Mouse (Mus musculus): Measurements from ENCODE around the gene Agrn.

The Agrn gene

DNA sequence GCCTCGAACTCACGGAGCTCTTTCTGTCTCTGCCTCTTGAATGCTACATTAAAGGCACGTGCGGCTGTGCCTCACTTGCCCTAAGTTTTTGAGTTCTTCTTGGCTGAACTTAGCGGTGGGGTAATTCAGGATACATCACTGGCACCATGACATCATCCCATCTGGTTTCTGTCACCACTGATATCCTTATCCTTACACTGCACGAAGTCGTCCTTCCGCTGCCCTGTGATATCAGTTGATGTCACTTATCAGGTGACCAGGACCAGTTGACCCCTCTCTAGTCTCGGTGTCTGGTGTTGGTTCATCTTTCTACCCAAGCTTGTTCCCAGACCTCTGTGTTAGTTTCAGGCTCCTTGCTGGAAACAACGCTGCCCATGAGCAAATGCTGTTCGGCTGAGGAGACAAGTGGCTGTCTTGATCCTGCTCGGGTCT is 5.2 kb upstream of the Agrn start:
- no peak for DNase-seq (ENCODE audit: low spot score)

DNA sequence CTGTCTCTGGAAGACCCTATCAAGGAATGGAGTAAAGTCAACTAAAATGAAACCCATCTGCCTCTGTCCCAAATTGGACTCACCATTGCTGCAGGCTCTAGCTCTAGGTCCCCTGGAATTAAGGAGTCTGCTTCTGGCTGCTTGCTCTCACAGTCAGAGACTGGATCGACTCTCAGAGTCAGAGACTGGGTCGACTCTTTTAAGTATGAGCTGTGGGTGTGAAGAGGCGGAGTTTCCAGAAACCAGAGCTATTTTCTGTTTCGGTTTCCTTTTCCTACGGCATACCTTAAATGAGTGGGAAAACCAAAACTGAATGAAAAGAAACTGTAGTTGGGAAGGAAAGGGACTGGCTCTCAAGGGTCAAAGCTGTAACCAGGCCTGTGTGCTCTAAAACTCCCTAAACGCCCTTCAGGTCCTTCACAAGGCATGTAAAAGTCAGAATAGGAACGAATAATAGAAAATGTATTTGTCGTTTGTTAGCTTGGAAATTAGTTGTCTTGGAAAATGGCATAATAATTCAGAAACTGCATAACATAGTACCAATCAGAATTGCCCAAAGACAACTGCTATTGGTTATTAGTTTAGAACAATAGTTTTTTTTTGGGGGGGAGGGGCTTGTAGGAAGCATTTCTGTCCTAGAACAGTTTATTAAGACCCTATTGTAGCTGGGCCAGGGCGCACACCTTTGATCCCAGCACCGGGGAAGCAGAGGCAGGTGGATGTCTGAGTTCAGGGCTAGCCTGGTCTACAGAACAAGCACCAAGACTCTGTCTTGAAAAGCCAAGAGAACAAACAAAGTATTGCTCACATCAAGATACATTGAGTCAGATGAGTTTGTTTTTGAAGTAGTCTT is 3.6 kb upstream of the Agrn start, which contains the start of gene Isg15:
TSS of gene Isg15 (minus strand) at position 196 of the 853 bp plus-strand sequence.
- DNase-seq (ENCODE audit: low spot score): no peak

DNA sequence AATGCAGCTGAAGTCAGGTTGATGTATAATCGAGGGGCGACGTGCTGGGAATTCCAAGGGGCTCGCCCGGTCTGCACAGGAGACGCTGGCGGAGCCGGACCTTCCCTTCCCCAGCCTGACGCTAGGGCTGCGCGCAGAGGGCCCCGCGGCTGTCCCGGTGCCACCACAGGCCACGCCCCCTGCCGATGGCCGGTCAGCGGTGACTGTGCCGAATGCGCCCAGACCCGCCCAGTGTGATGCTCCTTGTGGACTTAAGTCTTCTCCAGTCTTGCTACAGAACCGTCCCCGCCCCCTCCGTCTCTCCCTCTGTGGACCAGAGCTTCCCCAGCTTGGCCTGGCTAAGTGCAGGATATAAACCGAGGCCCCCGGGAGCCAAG is 529 bp upstream of the Agrn start:
- peak; percentile 93 for DNase-seq (ENCODE audit: low spot score)

DNA sequence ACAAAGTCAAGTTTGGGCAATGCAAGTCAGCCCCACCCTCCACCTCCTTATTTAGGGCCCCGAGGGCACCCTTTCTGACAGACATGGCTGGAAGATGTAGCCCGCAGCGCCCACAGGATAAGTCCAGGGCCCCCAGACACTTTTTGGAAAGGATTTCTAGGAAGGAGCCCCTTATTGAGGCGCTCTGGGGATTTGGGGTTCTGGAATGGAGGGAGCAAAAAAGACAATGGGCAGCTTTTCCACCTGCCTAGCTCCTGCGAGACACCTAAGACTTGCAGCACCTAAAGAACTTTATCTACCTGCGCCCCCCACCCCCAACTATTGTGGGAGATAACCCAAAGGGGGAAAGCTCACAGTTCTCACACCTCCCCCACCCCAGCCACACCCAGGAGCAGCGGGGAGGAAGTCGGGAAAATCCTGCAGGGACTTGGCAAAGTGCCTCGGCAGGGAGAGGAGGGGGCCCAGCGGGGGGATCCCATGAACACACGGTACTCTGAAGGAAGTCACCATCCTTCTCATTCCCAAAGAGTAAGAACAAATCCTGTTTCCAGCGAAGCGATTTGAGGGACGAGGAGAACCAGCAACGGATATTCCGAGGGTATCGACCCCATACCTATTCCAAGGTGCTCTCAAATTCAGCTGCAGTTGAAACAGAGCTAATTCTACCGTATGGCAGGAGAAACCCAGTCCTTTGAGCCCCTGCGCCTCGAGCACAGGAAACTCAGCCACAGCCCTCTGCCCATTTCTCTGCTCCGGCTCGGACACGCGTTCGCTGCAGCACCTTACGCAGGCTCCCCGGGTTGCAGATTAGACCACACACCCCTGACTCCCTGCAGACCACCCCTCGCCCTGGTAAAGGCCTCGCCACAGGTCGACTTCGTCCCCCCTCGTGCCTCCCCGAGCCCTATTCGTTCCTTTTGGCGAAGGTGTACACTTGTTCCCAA is 1.1 kb downstream of the Agrn start:
- DNase-seq (ENCODE audit: low spot score): peak; percentile 37

DNA sequence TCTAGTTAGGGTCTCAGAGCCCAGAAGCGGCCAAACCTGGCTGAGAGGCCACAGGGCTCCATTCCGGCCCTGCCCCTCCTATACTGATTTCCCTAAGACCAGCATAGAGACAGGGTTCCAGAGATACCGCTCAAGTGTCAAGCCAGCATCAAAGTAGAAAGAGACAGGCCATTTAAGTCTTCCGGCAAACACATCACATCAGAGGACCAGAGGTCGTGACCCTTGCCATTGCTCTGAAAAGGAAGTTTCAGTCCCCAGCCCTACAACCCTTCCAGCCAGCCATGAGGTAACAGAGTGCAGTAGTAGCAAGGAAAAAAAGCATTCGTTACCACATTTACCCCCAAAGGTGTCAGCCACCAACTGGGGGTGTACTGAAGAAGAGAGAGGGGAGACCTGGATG is 2.9 kb downstream of the Agrn start:
- no peak for DNase-seq (ENCODE audit: low spot score)

DNA sequence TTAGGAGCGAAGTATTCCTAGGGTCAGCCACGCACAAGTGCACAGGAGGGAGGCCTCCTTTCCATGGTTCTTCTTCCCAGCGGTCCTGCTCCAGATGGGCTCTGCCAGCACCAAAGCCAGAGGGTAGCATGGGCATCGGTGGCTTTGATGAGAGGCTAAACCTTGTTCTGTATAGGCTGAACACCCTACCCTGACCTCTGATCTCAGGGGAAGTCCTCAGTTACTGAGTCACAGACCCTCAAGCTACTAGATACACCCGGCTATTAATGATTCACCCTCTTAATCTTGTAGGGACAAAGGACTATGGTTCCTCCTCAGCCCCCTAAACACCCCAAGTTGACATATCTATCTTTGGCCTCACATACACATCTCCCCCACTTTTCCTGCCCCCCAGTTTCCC is 3.4 kb downstream of the Agrn start:
- DNase-seq (ENCODE audit: low spot score): no peak

DNA sequence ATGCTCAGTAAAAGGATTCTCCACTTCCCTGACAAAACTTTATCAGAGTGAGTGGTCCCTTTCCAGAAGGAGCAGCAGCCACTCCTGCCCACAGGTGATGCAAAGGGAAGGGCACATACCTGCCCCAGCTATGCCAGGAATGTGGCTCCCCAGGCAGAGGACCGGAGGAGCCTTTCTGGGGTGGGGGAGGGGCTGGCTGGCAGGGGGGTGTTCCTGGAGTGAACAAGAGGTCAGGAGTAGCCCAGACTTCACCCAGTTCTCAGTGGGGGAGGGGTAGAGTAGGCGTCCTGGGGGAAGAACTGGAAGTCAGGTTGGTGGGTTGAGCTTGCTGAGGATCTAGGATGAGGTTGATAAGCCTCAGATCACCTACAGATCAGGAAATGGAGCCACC is 4.1 kb downstream of the Agrn start:
- DNase-seq (ENCODE audit: low spot score): no peak

DNA sequence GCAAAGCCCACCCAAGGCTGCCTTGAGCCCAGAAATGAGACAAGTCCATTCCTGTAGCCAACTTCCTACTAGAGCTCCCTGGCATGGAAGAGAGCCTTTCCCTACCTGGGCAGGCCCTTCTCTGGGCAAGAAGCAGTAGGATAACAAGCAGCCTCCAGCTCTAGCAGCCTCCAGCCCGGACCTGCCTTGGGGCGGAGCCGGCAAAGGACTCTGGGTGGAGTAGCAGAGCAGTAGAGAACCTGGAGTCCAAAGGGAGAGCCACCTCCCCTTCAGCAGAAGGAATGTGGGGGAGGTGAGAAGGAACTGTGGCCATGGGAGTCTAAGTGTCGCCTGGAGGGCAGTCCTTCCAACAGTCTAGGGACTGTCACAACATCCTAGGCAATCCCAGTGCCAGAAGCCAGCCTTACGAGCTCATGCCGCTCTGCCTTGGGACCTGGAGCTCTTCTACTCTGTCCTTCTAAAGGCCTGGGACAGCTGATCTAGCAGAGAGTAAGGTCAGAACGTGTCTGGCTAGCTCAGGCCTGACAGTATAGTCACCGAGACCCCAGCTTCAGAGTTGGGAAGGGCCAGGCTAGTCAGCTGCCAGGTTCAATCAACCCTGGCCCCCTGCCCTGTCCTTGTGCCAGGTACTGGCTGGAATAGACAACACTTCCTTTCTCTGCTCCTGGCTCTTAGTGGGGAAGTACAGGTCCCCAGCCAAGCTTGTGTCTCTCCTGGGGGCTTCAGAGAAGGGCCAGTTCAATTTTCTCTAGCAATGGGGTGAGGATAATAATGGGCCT is 4.7 kb downstream of the Agrn start:
- no peak for DNase-seq (ENCODE audit: low spot score)

DNA sequence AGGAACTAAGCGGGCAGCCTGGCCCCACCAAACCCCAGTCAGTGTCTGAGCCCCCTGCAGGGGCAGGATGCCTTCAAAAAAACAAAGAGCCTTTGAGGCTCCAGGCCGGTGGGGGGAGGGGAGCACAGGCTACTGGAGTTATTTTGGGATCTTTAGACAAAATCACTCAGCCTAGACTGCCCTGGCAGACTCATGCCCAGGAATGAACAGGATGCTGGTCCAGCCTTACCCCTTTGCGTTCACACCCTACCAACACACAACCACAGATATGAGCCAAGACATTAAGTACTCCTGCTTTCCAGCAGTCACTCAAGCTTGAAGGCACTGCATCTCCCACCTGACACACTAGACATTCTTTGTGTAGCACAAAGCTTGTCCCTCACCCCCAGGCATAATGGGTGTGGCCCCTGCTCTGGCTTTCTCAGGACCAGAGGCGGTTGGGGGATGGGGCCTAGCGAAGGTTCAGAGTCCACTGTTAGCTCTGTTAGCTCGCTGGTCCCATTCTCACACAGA is 8.4 kb downstream of the Agrn start:
- DNase-seq (ENCODE audit: low spot score): peak; percentile 66

DNA sequence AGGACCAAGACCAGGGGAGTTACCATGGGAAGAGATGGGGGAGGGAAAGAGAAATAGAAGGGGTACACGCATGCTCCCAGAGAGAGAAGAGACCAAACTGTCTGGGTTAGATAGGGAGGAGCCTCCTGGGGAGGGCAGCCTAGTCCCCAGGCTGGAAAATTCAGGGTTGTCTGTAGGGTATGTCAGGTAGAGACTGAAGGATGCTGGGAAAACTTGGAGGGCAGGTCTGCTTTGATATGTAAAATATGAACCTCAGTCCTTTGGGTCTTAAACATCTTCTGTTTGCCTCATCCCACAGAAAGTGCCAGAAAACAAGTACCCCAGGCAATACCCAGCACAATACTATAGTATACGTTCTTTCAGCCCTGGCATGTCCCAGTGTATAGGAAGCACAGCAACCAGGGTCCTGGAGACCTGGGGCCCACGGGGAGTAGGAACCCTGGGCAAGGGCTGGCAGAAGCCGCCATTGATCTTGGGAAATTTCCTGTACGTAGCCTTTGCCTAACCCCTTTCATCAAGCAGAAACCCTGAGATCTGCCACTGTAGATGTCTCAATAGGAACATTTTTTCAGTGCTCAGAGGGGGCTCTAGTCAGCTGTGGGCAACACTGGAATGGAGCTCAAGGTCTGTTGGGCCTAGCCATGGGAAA is 9.0 kb downstream of the Agrn start:
- no peak for DNase-seq (ENCODE audit: low spot score)

DNA sequence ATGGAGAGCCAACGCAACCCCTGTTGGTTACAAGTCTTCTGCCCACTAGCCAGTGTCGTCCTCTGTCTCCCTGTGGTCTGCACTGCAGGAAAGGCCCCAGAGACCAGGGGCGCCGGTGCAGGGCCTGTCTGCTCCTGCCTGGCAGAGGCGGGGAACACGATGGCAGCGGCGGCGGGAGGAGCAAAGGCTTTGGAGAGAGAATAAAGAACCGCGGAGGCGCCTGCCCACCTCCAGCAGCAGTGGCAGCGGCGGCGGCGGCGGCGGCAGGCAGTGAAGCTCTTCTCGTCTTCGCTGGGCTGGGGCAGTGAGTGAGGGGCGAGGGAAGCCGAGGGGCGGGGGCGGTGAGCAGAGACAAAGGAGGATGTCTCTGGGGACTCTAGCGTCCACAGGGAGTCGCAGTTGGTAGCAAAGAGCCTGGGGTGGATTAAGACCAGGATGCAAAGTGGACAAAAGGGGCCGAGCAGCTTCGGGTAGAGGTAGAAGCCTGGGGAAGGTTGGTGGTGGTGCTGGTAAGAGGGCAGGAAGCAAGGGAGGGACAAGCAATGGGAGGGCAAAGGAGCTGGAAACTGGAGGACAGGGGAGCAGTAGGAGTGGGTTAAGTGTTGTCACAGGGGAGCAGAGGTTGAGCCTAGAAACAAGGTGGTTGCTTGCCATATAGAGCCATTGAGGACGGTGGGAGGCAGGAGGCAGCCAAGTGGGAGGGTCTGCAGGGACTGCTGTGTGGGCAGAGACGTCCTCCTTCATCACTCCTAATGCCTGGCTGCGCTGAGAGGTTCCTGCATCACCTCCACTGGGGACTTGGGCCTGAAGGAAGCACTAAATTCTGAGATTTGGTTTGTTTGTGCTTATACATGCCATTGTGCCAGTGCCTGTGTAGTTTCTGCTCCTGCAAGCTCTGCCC is 11.1 kb downstream of the Agrn start:
- peak; percentile 82 for DNase-seq (ENCODE audit: low spot score)

DNA sequence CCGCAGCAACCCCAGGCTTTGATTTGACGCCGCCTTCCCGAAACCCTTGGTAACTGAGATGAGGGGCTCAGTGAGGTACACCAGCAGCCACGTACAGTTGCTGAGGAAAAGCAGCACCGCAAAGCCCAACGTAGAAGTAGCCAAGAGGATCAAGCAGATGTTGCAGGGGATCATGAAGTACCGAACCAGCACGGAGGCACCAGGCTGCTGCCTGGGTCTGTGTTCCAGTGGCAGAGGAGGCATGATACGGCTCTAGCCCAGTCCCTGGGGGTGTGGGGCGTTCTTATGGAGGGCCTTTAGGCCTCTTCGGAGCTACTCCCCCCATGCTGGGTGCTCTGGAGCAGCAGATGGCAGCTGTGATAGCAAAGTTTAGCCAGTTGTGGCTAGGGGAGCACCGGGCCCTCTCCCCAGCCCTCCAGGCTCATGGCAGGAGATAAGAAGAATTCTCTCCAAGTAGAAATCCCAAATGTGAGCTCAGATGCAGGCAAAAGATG is 11.8 kb downstream of the Agrn start:
- peak; percentile 35 for DNase-seq (ENCODE audit: low spot score)

DNA sequence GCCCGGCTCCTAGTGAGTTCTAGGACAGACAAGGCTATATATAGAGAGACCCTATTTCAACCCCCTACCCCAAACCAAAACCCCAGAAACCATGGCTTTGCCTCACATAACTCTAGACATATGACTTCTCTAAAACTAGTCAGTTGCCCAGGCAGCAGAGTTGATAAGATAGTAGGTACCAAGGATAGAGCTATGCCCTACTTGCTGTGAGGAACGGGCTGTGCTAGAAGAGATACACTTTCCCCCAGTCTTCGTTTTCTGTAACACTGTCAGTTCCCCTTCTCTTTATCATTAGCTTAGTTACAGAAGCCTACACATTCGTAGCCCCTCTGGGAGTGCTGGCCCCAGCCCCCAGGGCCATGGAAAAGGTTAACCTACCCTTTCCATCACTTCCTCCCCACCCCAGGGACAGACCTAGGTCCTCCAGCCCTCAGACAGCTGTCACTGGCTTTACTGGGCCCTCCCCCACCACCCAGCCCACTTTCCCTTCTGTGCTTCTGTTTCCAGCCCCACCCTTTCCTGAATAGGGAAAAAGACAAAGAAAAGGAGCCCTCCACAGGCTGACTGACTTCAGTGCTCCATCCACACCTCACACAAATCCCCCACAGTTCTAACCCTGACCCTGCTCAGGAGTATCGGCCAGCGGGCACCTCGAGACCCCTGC is 12.9 kb downstream of the Agrn start:
- no peak for DNase-seq (ENCODE audit: low spot score)

DNA sequence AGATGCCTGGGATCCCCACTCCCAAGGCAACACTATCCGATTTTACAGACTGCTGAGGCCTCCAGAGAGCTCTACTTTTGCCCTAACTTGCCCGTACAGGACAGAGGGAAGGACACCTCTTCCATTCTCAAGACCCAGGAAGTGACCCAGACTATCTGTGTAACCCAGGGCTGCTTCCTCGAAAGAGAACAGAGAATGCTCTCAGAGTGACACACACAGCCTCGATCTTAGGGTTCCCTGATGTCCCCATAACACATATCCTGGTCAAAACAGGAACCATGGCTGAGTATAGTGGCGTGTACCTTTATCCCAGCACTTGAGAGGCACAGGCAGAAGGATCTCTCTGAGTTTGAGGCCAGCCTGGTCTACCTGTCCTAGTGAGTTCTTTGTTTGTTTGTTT is 13.5 kb downstream of the Agrn start:
- no peak for DNase-seq (ENCODE audit: low spot score)

DNA sequence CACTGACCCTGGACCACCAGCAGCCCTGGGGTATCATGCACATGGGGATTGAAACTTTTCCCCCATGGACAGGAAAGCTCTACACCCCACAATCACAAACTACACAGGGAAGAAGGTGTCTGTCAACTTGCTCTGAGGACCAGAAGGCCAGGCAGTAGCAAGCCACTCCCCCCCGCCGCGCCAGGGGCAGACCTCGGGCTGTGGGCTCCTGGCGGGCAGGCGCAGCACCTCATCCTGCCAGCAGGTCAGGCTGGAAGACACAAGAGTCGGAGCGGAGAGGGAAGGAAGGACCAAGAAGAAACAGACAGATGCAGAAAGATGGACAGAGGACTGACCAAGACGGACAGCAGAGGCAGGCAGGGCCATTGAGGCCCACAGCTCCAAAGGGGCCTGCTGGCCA is 19.7 kb downstream of the Agrn start:
- no peak for DNase-seq (ENCODE audit: low spot score)

DNA sequence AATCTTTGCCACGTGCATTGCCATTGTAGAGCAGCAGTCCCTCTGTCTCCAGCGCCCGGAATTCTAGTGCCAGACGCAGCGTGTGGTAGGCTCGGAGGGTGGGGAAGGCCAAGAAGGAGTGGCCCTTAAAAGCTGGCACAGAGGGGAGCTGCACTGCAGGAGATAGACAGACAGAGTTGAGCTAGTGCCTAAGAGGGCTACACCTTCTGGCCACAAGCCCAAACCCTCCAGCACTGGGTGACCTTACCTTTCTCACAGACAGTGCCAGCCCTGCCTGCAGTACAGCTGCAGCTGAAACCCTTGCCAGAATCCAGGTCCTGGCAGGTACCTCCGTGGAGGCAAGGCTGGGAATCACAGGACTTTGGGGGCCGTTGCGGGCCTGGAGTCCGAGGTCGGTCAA is 25.5 kb downstream of the Agrn start:
- DNase-seq (ENCODE audit: low spot score): no peak

DNA sequence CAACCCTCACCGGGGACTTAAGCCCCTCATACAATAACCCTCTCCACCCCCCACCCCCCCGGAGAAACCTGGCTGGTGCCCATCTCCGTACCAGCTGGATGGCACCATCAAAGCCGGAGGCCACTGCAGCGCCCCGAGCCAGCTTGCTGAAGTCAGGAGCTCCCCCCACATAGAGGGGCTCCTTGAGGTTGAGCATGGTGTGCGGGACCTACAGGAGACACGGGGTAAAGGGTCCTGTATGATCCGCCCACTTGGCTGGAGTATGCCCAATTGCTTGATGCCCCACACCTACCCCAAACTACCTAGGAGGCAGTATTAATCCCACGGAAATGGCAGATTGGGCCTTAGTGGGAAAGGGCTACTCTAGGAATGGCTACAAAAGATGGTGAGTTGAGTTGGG is 28.2 kb downstream of the Agrn start:
- no peak for DNase-seq (ENCODE audit: low spot score)

DNA sequence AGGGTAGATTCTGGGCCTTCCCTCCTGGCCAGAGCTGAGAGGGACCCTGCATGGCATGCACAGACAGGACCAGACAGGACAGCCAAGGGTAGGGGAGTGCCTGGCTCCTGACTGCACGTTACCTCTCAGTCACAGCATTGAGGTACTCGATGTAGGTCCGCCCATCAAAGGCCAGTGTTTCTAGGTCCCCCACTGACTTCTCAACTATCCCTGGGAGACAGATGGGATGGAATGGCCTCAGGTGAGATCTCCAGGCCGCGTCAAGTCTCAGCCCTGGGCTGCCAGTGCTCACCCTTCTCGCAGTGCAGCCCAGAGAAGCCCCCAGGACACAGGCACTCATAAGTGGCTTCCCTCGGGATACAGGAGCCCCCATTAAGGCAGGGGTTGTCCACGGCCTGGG is 28.7 kb downstream of the Agrn start:
- DNase-seq (ENCODE audit: low spot score): no peak

DNA sequence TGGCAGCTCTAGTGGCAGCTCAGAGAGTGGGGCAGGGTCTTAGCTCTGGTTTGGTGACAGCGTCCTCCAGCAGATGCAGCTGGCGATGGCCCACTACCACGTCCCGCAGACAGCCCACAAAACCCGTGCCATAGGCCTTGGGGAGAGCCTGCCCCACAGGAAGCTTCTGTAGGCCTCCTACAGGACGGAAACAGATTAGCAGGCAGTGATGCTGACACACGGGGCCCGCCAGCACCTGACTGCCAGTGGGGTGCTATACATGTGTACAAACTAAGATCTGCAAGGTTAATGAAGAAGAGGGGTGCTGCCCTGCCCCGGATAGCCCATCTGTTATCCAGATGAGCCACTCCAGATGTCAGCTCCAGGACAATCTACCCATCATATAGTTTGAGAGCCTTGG is 30.8 kb downstream of the Agrn start:
- no peak for DNase-seq (ENCODE audit: low spot score)

DNA sequence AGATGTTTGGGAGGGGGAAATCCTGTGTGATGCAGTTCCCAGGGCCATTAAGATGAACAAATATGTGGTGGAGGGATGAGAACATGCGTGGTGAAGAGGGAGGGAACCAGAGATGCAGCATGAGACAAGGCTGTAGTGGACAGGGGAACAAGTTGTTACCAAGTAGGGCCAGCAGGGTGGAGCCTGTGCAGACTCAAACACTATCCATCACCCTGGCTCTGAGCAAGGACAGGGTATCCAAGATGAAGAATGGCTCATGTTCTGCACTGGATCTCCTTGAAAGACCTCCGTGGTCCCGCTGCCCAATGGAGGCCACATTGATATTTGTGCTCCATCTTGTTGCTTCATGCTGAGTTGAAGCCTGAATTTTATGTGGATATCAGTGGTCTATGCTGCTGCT is 42.5 kb downstream of the Agrn start:
- no peak for DNase-seq (ENCODE audit: low spot score)
